Mouse (Mus musculus) lung, adult 2 months (tissue): ENCODE data around the gene Tbx2. TPM values are rescaled to one million over a fixed set of nuclear protein-coding genes. Genes with fewer than 3 reads are reported as not detected.
A peak's percentile ranks its signal among the peaks of the same experiment; 100 is the strongest.

Source experiments
- DNase-seq: peaks from one replicate; pipeline ENCODE4 v3.0.0; 2022
- H3K4me1 ChIP-seq: fragments of 200-500 bp; 2 replicates; pipeline ENCODE4 v1.6.1; 2011; ENCODE audit warnings: low read length; ENCODE audit not compliant: control insufficient read depth, insufficient read depth
- H3K4me3 ChIP-seq: fragments of 200-500 bp; replicated peaks from 2 replicates; pipeline ENCODE3; 2011; ENCODE audit warnings: low read depth, mild to moderate bottlenecking, control low read depth, low read length; ENCODE audit errors: extremely low read depth
- CTCF ChIP-seq: fragments of 200-500 bp; IDR thresholded peaks from 2 replicates; pipeline ENCODE4 v1.5.1; 2011; ENCODE audit warnings: mild to moderate bottlenecking, low read length, control low read depth; ENCODE audit not compliant: insufficient read depth
- POLR2A ChIP-seq: fragments of 200-500 bp; IDR thresholded peaks from 2 replicates; pipeline ENCODE4 v1.6.1; 2011; ENCODE audit warnings: low read depth, mild to moderate bottlenecking, control low read depth, low read length, borderline replicate concordance; ENCODE audit errors: extremely low read depth
- WGBS: fragments of 180-500 bp; shearing (Covaris S2); methylation state at CpG from one replicate; pipeline ENCODE4 v1.1.7; 2018; 5-methylcytosine and 5-hydroxymethylcytosine counted together
- polyA plus RNA-seq: library from polyadenylated mRNA; depleted of rRNA; stranded (reverse); fragments of >200 nt; gene quantifications from 2 replicates; pipeline ENCODE4 v1.2.3, GENCODE M21; 2012; rRNA removed

Tbx2 gene
- polyA plus RNA-seq, 1 experiment = 257 TPM

GRCm38 (mm10) chr11:85889730-85890562, 57.6 kb downstream of the Tbx2 start:
- DNase-seq = no peak
- Histone ChIP-seq H3K4me3 (peak overlapping the region; percentile 36), H3K4me1 (peaks cover 7% of the 10 kb centered on the region)
- TF ChIP-seq POLR2A (peak; percentile 28; the same call in 1 of the 2 replicates), CTCF (no peak)
- 11% methylated on average over 47 of the region's 47 CpGs for WGBS

DNA sequence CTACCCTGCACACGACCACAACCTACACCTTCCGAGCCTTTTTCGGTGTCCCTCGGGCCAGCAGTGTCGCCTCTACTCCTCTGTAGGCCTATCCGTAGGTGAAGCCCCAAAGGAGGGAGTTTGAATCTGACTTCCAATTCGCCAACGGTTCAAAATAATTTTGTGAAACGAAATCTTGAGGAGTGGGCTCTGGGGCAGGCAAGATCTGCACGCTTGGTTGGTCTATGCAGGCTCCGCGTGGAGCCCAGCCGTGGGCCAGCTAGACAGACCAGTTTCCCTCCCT, 58.2 kb downstream of the Tbx2 start:
- Histone ChIP-seq H3K4me3 (peak overlapping the region; percentile 36), H3K4me1 (peaks cover 7% of the 10 kb centered on the region)
- WGBS = 15% methylated on average over 13 of the region's 13 CpGs
- no peak for TF ChIP-seq CTCF
- TF ChIP-seq POLR2A = no peak
- no peak for DNase-seq

- WGBS = 13% methylated on average over 12 of the region's 13 CpGs
- H3K4me3 ChIP-seq = peak overlapping the region; percentile 36
- TF ChIP-seq CTCF = no peak
- 0 out of 2 replicates have a peak, but pooled peaks have one; percentile 20 for TF ChIP-seq POLR2A
- H3K4me1 ChIP-seq = peaks cover 7% of the 10 kb centered on the region
- DNase-seq = no peak
These were observed 58.8 kb downstream of the Tbx2 start for GRCm38 (mm10) chr11:85891010-85891691.

Other genes starting within 250 kb of the Tbx2 start
- gene Gm11444, start 17.8 kb downstream of the Tbx2 start, polyA plus RNA-seq = not detected in 2 replicates
- gene Tbx4, start 53.9 kb downstream of the Tbx2 start, polyA plus RNA-seq = 79.5 and 80.4 TPM in 2 replicates